Mouse (Mus musculus): ENCODE data around the gene Cipc.

Cipc gene

DNA sequence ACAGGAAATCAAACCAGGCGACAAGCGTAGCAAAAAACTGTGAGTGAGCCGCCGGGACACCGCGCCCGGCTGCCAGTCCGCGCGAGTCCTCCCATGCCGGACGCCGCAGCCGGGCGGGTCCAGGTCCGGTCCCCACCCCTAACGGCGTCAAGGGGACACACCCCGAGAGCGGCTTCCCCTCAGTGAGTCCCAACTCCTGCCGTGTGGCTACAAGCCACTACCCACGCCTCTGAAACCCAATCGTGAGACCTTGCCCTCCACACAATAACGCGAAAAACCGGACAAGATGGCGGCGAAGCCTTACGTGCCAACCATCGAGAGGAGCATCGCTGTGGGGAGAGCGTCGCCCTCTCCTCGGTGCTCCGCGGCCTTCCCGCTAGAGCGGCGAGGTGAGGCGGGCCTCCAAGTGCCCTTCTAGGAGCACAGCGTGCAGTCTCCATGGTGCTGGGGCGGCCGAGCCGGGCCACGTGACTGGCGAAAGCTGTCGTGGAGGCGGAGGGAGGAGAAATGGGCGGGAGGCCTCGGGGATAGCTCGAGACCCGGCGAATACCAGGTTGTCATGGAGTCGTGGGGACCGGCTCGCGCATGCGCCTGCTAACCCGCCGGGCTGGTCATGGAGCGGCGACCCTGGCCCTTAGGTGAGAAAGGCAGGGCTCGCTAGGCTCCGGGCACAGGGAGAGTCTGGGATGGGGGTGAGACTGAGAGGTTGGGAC is at the start of gene Cipc:
Gene Cipc, plus strand, starts transcription at position 182 of the 713 bp plus-strand sequence.
- peak; percentile 99 for DNase-seq

GRCm38 (mm10) chr12:86897769-86898273 is 49.0 kb upstream of the Cipc start:
- DNase-seq, result no peak

DNA sequence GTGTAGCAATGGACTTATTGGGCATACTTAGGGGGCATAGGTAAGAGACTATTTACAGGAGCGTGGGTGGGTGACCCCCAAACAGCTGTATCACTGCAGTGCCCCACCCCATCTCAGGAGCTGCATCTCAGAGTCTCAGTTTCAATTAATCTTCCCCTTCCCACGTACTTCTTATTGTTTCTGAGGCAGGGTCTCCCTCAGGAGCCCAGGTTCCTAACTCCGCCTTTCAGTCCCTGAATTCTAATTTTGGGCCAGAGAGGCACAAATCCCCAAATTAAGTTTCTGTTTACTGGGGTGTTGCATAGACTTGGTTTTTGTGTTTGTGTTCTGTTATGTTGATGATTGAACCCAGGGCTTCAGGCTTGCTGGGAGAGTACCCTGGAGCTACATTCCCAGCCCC is 48.4 kb upstream of the Cipc start:
- no peak for DNase-seq

DNA sequence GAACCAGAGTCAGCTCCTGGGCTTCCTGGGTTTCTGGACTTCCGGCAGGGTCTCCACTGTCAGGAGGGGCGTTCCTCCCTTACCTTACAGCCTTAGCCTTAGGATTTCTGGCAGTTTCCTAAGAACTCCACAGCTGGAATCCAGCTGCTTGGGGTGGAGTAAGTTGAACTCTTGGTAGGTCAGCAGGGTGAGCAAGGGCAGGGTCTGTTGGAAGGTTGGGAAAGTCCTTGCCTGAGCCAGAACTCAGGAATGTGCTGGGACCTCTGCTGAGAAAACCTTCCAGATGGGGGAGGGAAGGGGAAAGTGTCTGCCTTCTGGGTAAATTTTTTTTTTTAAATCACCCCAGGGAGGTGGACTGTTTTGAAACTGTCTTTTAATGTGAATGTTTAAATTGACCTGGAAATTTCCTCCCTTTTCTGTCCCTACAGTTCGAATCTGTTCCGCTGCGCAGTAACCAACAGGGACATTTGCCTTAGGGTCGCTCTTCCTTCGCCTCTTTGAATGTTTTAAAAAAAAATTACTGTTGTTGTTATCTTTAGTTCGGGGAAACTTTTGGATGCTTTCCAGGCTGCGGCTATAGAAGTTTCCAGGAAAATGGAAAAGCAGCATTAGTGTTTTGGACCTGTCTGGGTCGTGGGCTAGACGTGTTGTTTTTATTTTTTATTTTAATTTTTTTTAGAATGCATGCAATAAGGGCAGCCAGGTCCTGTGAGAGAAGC is 47.2 kb upstream of the Cipc start:
- peak; percentile 72 for DNase-seq

DNA sequence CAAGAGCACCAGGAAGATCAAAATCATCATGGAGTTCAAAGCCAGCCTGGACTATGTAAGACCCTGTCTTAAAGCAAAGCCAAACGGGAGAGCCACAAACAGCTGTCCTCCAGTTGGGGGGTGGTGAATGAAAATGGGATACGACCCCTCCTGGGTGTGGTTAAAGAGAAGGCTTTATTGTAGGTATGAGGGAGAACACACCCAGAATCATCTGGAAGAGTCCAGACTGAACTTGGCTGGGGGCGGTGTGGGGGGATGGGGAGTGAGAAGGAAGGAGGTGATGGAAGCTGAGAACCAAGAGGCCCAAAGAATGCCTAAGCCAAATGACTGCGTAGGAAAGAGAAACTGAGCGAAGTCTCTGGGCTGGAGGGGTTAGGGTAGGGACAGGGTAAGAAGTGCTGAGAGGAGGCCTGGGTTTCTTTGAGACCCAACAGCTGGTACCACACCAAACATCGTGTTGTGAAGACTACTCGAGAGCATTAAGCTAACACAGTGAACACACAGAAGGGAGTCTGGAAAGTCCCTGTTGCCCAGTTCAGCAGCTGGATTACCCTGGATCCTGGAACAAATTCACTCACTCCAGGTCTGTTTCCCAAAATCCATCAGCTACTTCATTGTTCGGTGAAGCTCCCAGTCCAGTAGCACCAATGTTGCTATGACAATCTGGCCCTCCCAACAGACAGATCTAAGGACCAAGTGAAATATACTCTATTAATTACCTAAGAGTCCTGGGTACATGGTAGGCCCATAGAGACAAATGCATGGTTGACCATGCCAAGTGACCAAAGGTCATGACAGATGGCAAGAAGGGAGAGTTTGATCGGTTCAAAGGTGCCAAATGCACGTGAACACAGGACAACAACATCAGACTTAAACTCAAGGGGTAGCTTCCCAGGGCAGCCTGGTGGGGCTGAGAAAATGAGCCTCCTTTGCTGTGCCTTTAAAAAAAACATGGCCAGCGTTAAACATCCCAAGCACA is 42.7 kb upstream of the Cipc start:
- DNase-seq, result peak; percentile 51

- peak; percentile 76 for DNase-seq
These were observed 41.6 kb upstream of the Cipc start for GRCm38 (mm10) chr12:86905203-86905602.

- DNase-seq, result no peak
These were observed 41.0 kb upstream of the Cipc start for GRCm38 (mm10) chr12:86905876-86906275.

GRCm38 (mm10) chr12:86906395-86906794 is 40.4 kb upstream of the Cipc start:
- peak; percentile 92 for DNase-seq

DNA sequence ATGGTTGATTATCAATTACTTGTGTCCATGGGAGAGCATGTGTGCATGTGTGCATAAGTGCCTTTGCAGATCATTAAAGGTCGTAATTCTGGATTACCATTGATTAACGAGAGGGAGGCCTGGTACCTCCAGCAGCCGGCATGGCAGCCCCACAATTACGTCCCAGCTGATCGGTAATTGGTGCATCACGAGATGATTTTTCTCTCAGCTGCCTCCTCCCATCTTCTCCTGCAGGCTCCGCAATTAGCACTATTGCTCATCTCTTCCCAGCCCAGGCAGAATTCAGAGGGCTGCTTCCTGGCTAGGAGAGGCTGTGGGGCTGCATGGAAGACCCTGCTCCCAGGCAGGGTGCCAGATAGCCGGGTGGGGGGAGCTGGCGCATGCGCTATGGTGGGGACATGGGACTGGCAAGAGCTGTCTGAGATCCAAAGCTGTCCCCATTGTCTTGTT is 35.3 kb upstream of the Cipc start:
- DNase-seq, result peak; percentile 52

GRCm38 (mm10) chr12:86912335-86913093 is 34.3 kb upstream of the Cipc start:
- no peak for DNase-seq

DNA sequence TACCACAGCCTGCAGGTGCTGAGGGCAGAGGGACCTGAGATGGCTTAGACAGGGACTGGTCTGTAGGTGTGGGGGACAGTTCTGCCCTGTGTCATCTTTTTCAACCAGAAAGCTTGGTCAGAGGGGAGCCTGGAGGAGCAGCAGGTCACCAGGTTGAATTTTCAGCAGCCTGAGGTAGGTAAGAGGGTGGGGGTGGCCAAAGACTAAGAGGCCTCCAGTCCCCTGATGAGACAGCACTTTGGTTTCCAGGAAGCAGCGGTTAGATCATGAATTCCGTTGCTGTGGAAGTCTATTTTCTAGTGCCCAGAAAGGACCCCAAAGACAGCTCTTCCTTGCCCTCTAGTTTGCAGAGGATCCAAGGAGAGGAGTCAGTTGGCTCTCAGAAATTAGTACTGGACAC is 32.5 kb upstream of the Cipc start:
- no peak for DNase-seq

DNA sequence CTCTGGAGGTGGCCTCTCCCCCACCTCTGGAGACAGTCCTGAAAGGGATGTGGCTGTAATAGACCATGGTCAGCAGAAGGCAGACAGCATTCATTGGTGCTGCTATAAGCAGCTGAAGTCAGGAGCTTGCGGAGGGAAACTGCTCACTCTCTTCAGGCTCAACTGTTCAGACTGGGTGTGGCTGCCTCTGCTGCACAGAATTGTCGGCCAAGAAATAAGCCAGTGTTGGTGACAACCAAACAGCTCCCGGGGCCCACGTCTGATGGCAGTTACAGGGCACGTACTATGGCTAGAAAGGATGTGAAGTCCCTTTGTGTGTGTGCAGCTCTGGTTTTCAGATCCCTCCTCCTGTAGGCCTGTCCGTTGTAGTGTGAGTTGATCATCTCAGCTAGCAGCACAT is 32.1 kb upstream of the Cipc start:
- DNase-seq, result no peak

DNA sequence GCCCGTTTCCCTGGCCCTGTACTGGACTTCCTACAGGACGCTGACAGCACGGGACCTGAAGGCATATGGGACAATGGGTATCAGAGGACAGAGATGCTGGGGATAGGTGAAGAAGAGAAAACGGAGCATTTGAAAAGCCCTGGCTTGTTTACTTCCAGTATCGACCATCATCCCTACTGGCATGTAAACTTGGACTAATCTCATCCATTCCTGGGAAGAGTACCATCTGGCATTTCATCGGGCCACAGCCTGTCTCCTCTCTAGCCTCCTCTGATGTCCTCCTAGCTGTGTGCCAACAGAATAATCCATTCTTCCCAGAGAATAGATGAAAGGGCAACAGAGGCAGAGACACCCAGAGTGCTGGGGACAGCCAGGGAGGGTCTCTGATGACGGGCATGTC is 31.2 kb upstream of the Cipc start:
- no peak for DNase-seq

DNA sequence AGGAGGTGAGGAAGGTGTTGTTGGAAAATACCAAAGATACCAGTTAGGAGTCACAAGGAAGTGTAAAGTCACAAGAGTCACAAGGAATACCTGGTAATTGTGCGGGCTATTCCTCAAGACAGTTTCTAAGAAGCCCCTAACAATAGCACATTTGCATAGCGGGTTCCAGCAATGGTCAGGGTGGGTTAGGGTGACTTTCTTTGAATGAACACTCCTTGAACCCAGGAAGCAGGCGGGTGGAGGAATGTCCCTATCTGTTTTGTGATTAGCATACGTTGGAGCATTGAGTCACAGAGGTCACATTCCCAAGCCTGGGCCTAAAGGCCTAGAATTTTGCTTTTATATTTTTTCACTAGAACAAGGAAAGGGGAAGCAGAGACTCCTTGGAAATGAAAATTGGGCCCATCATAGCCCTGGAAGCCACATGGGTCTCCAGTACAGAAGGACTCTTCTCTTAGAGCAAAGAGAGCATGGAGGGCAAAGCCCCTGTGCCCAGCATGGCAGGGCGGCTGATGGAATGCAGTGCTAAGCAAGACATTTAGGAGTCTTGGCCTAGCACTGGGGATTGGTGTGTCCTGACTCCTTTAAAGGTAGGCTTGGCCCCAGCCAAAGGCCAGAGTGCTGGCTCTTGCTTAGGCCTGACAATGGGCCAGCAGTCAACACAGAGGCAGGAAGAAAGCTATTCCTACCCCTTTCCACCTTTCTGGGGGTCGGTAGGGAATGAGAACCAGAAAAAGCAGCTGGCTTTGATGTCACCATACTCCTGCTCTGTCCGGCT is 29.9 kb upstream of the Cipc start:
- DNase-seq, result no peak

DNA sequence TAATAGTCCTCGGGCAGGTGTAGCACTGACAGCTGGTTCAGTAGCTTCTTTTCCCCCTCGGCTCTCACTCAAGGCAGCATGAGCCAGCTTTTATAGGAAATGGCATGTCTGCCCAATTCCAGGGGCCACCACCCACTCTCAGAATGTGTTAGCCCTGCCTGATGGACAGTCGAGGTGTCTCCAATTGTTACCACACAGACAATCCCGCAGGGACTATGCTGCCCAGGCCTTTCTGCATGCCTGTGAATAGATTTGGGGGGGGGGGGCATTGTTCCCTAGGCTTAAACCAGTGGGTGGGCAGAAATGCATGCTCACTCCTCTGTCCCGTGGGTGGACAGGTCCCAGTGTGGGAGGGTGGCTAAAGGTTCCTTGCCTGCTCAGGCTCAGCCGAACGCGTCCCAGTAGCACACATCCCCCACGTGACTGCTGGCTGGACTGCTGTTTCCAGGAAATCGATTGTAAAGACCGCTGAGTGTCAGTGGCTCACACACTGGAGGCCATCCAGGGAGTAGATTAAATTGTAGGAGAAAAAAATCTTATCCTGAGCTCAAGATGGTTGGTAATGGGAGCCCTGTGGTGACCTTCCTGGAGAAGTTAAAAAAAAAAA is 28.4 kb upstream of the Cipc start:
- DNase-seq, result peak; percentile 73

DNA sequence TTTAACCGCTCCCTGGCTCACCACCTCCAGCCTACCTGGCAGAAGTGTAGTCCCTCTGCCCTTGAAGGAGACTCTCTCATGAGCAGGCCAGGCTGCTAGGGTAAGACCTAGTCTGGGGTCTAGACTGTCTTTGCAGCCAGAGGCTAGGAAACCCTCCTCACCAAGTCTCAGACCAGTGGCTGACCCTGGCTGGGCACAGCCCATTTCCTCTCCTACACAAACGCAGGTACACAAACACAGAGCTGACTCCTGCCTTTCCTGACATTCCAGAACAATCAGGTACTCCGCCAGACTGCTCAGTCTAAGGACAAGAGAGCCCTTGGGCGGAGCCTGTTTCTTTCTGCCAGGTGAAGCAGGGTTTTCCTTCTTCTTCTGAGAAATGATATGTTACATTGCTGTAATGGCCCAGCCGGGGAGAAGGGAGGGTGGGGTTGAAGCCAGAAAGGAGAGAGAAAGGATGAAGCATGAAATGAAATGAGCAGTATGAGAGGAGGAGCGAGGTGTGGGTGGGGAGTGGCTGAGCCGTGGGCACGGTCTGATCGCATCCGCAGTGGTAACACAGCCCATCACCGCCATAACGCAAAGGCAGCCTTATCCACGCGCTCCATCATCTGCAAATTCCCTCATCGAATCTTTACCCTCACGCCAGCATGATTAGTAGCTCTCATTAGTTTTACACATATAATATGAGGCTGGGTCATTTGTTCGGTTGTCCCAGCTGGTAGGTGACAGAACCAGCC is 27.7 kb upstream of the Cipc start:
- DNase-seq, result no peak

DNA sequence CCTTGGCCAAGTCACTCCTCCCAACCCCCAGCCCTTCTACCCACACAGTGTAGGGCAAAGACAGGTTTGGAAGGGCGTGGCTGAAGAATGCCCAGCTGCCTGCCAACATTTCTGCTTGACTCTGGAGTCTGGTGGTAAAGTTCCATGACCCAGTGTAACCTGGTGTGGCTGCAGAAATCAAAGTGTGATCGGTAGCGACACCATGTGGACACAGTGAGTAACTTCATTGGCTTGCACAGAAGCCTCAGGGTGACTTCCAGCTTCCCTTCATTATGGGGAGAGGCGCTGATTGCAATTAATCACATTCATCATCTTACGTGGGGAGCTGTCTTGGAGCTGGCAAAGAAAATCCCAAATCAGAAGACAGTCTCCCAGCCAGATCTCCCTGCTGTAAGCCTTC is 23.0 kb upstream of the Cipc start:
- peak; percentile 86 for DNase-seq

DNA sequence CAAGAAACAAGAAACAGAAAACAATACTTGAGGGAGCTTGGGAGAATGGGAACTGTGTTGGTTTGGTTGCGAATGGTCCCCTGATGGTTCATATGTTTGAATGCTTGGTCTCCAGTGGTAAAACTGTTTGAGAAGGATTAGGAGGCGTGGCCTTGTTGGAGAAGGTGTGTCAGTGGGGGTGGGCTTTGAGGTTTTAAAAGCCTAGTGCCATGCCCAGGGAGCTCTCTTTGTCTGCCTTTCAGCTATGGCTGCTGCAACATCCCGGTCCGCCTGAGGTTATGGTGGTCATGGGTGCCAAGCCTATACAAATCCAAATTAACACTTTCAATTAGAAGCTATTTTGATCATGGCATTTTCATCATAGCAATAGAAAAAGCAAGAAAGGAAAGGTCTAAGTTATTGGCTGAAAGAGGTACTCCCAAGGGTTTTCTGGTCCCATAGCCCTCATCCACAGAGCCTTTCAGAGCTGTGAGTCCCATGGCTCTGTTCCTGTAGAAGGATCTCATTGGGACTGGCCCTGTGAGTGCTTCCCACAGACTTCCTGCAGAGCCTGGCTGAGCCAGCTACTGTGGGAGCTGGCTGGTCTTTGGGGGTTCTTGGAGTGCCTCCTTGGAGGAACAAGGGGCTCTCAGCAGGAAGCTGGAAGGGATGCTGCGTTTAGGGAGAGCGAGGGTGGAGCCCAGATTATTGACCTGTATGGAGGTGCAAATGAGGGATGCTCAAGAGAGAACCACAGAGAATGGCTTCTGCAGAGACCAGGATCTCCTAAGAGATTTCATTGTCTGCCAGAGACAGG is 15.7 kb upstream of the Cipc start:
- DNase-seq, result no peak

DNA sequence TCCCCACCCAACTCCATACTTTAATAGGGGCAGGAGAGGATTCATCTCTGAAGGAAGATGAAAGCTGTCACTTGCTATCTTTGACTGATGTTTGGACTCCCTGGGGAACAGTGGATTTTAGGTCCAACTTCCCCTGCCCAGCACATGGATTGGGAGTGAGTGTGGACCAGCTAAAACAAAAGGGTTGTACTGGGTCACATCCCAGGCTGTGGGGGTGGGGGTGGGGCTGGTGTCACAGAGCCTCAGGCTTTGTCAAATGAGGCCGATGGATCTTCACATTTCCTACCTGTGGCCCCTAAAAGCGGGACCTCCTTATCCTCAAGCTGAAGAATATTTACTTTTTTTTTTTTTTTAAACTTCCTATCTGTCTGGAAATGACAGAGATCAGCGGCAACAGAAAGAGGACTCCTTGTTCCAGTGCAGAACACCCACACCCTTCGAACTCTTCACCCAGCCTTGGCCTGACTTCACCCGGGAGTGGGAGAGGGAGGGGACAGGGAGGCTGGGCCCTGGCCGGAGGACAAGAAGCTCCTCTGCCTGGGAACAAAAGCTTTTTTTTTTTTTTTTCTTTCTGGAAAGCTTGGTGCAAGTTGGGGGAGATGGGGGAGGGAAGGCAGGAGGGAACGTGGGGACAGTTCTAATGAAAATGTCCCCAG is 14.8 kb upstream of the Cipc start:
- DNase-seq, result peak; percentile 78
